Comparison of ENCODE assay signal across 9 mouse cellular contexts in the genomic region with DNA sequence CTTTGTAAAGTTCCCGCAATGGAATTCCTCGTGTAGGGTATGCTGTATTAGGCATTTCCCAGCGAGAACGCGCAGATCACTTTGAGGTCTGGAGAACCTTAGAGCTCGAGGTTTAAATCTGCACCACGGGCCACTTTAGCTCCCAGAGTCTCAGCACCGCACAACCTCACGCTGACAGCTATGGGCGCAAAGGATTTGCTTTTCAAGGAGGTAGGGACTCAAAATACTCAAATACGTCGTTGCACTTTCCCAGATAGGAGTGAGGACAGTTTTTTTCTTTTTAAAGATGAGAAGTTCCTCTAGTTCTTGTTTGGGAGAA. TPM values are rescaled to one million over a fixed set of nuclear protein-coding genes. Genes with fewer than 3 reads are reported as not detected.
A peak's percentile ranks its signal among the peaks of the same experiment; 100 is the strongest.
DNase-seq lines count a peak whose midpoint lies in the region; ATAC-seq lines count a peak whose summit lies in the region.
"Had no signal": no experiment of that assay in that cellular context is flagged by ENCODE, and none has a peak within 500 bp of the region (broad histone marks: within the 10 kb centered on the region; RNA-seq: fewer than 3 reads in every experiment).

No protein-coding gene starts in this region.

- no peak for DNase-seq in lung, postnatal 25 days (ENCODE audit: low spot score)
- DNase-seq in right cerebral cortex, postnatal 25 days = no peak
- no peak for DNase-seq in left cerebral cortex, postnatal 10 days (ENCODE audit: extremely low spot score in 1 of 2, low spot score in 2 of 2)
- no peak for DNase-seq in gastrocnemius, postnatal 14 days

- H3K27ac ChIP-seq in lung, embryonic 16.5 days (ENCODE audit: low read length) = no peak overlapping the region
- peak overlapping the region; percentile 87 for H3K27ac ChIP-seq in forebrain, embryonic 15.5 days (replicated peaks)
- no peak overlapping the region; the same call in 1 of the 2 replicates for H3K27ac ChIP-seq in limb, embryonic 13.5 days
- no peak overlapping the region for H3K27ac ChIP-seq in stomach, embryonic 14.5 days (ENCODE audit: low read length)

- H3K36me3 ChIP-seq in lung, embryonic 16.5 days (ENCODE audit: control insufficient read depth, insufficient read depth, low read length) = no peaks in the 10 kb centered on the region
- no peaks in the 10 kb centered on the region for H3K36me3 ChIP-seq in forebrain, embryonic 15.5 days
- peaks cover 5% of the 10 kb centered on the region for H3K36me3 ChIP-seq in limb, embryonic 13.5 days
- 0 out of 2 replicates have a peak, but pooled peaks cover under 1% of the 10 kb centered on the region for H3K36me3 ChIP-seq in stomach, embryonic 14.5 days (ENCODE audit: control insufficient read depth, insufficient read depth, low read length)

- peak overlapping the region; percentile 98 for H3K4me2 ChIP-seq in lung, embryonic 16.5 days (ENCODE audit: low read depth, low read length)
- peak overlapping the region; percentile 85 for H3K4me2 ChIP-seq in forebrain, embryonic 15.5 days (replicated peaks)
- peak overlapping the region; percentile 93 for H3K4me2 ChIP-seq in limb, embryonic 13.5 days (replicated peaks)
- H3K4me2 ChIP-seq in stomach, embryonic 14.5 days (replicated peaks; ENCODE audit: low read depth, low read length) = peak overlapping the region; percentile 85

- no peak for ATAC-seq in lung, embryonic 16.5 days (ENCODE audit: low read depth)
- no peak for ATAC-seq in forebrain, embryonic 15.5 days (replicated peaks)
- no peak for ATAC-seq in limb, embryonic 13.5 days (ENCODE audit: low FRiP score, low read depth)
- ATAC-seq in stomach, embryonic 14.5 days (ENCODE audit: insufficient number of reproducible peaks, insufficient read depth, low FRiP score, low read depth) = no peak

- no peak overlapping the region for H3K9ac ChIP-seq in lung, embryonic 16.5 days (ENCODE audit: low read length)
- peak overlapping the region; percentile 68 for H3K9ac ChIP-seq in forebrain, embryonic 15.5 days (replicated peaks)
- H3K9ac ChIP-seq in limb, embryonic 13.5 days = peak overlapping the region; percentile 66; the same call in 1 of the 2 replicates
- H3K9ac ChIP-seq in stomach, embryonic 14.5 days (replicated peaks; ENCODE audit: low read depth, low read length) = no peak overlapping the region

- H3K9me3 ChIP-seq in lung, embryonic 16.5 days (ENCODE audit: control insufficient read depth, low read length) = no peaks in the 10 kb centered on the region
- no peaks in the 10 kb centered on the region for H3K9me3 ChIP-seq in forebrain, embryonic 15.5 days
- H3K9me3 ChIP-seq in limb, embryonic 13.5 days = no peaks in the 10 kb centered on the region
- H3K9me3 ChIP-seq in stomach, embryonic 14.5 days (ENCODE audit: control insufficient read depth, low read depth, low read length) = no peaks in the 10 kb centered on the region

- H3K4me3 ChIP-seq in lung, embryonic 16.5 days (ENCODE audit: low read length) = peak overlapping the region; percentile 64
- peak overlapping the region; percentile 59 for H3K4me3 ChIP-seq in forebrain, embryonic 15.5 days
- H3K4me3 ChIP-seq in limb, embryonic 13.5 days = peak overlapping the region; percentile 68
- peak overlapping the region; percentile 56 for H3K4me3 ChIP-seq in stomach, embryonic 14.5 days (ENCODE audit: low read depth, low read length)

- H3K4me1 ChIP-seq in lung, embryonic 16.5 days (replicated peaks; ENCODE audit: control insufficient read depth, insufficient read depth, low read length) = peaks cover 28% of the 10 kb centered on the region
- peaks cover 33% of the 10 kb centered on the region for H3K4me1 ChIP-seq in forebrain, embryonic 15.5 days
- peaks cover 31% of the 10 kb centered on the region for H3K4me1 ChIP-seq in limb, embryonic 13.5 days
- peaks cover 10% of the 10 kb centered on the region; the same call in 1 of the 2 replicates for H3K4me1 ChIP-seq in stomach, embryonic 14.5 days (ENCODE audit: control insufficient read depth, insufficient read depth, low read length)

- peaks cover 37% of the 10 kb centered on the region for H3K27me3 ChIP-seq in lung, embryonic 16.5 days (ENCODE audit: control insufficient read depth, insufficient read depth, low read depth, low read length)
- peaks cover 10% of the 10 kb centered on the region; the same call in 1 of the 2 replicates for H3K27me3 ChIP-seq in forebrain, embryonic 15.5 days
- peaks cover 54% of the 10 kb centered on the region for H3K27me3 ChIP-seq in limb, embryonic 13.5 days
- peaks cover 8% of the 10 kb centered on the region; the same call in 1 of the 2 replicates for H3K27me3 ChIP-seq in stomach, embryonic 14.5 days (ENCODE audit: control insufficient read depth, insufficient read depth, low read length)

- intact Hi-C loops in left cerebral cortex, postnatal 10 days (cut with DNase I) = loop anchor here (5.0 to 10.0 kb wide), 3 partner anchors 353 to 1033 kb away; no protein-coding TSS in a partner anchor
- intact Hi-C loops in gastrocnemius, postnatal 14 days (cut with DNase I; ENCODE audit: low total_unique reads) = loop anchor here (5.0 to 10.0 kb wide), 4 partner anchors 353 to 1193 kb away; no protein-coding TSS in a partner anchor

- 1% methylated on average over 12 of the region's 12 CpGs for WGBS in lung, embryonic 16.5 days
- WGBS in forebrain, embryonic 15.5 days = under 1% methylated on average over 12 of the region's 12 CpGs
- WGBS in limb, embryonic 13.5 days = under 1% methylated on average over 12 of the region's 12 CpGs
- 2% methylated on average over 12 of the region's 12 CpGs for WGBS in stomach, embryonic 14.5 days

RNA-seq across cellular contexts. Expression of gene Igfbp3, which starts 0.6 kb away (rescaled TPM):
- polyA plus RNA-seq in lung, embryonic 16.5 days (2015; fragmentation: Nextera tagmentation; extraction: Ambion mirVana) = 14.8 and 16.4 TPM in 2 replicates
- 34.7 and 40.3 TPM in 2 replicates for polyA plus RNA-seq in forebrain, embryonic 15.5 days (2015; fragmentation: Nextera tagmentation; extraction: Ambion mirVana)
- 152 and 164 TPM in 2 replicates for polyA plus RNA-seq in limb, embryonic 13.5 days (2015; fragmentation: Nextera tagmentation; extraction: Ambion mirVana)
- 49.9 and 62.0 TPM in 2 replicates for polyA plus RNA-seq in stomach, embryonic 14.5 days (2014; fragmentation: Nextera tagmentation; extraction: Ambion mirVana)
- 10 to 100 TPM; 10.2 to 20.9 TPM for total RNA-seq in left cerebral cortex, postnatal 10 days (2021)
- 10 to 100 TPM; 58.5 to 67.5 TPM for total RNA-seq in gastrocnemius, postnatal 14 days (2021)

RNA-seq across cellular contexts. Expression of gene Igfbp1, which starts 16.7 kb away (rescaled TPM):
- polyA plus RNA-seq in lung, embryonic 16.5 days (2015; fragmentation: Nextera tagmentation; extraction: Ambion mirVana) = 0.58 and 3.4 TPM in 2 replicates
- 0.14 TPM in 1 of 2 replicates, not detected in the other for polyA plus RNA-seq in forebrain, embryonic 15.5 days (2015; fragmentation: Nextera tagmentation; extraction: Ambion mirVana)
- 2.3 and 3.6 TPM in 2 replicates for polyA plus RNA-seq in limb, embryonic 13.5 days (2015; fragmentation: Nextera tagmentation; extraction: Ambion mirVana)
- polyA plus RNA-seq in stomach, embryonic 14.5 days (2014; fragmentation: Nextera tagmentation; extraction: Ambion mirVana) = 1.5 and 1.7 TPM in 2 replicates
- total RNA-seq in left cerebral cortex, postnatal 10 days (2021) = under 1 TPM in 1 of 2 experiments, not detected in 1; 0.30 TPM
- total RNA-seq in gastrocnemius, postnatal 14 days (2021) = not detected
- polyA plus RNA-seq: urinary bladder, adult 2 months had no signal

RNA-seq across cellular contexts. Expression of gene Gm11985, which starts 25.9 kb away (rescaled TPM):
- polyA plus RNA-seq in lung, embryonic 16.5 days (2015; fragmentation: Nextera tagmentation; extraction: Ambion mirVana) = 0.15 TPM in 1 of 2 replicates, not detected in the other
- polyA plus RNA-seq in forebrain, embryonic 15.5 days (2015; fragmentation: Nextera tagmentation; extraction: Ambion mirVana) = not detected in 2 replicates
- 0.19 TPM in 1 of 2 replicates, not detected in the other for polyA plus RNA-seq in limb, embryonic 13.5 days (2015; fragmentation: Nextera tagmentation; extraction: Ambion mirVana)
- 0.25 TPM in 1 of 2 replicates, not detected in the other for polyA plus RNA-seq in stomach, embryonic 14.5 days (2014; fragmentation: Nextera tagmentation; extraction: Ambion mirVana)
- total RNA-seq in left cerebral cortex, postnatal 10 days (2021) = not detected
- total RNA-seq in gastrocnemius, postnatal 14 days (2021) = not detected
- polyA plus RNA-seq: urinary bladder, adult 2 months had no signal

Comparison
In these comparisons a context has a peak if more than half of its experiments do, and no peak if none do; other contexts are left out.
1. H3K9ac ChIP-seq: peak in forebrain, embryonic 15.5 days (single experiment) and limb, embryonic 13.5 days (single experiment); none in lung, embryonic 16.5 days (single experiment) and stomach, embryonic 14.5 days (single experiment).
2. Peak in every context shown above with its lines, with median percentiles within 50 percentile points of each other: H3K4me2 ChIP-seq and H3K4me3 ChIP-seq.